Mouse (Mus musculus): Measurements from ENCODE around the gene Aif1. TPM values are rescaled to one million over a fixed set of nuclear protein-coding genes. Genes with fewer than 3 reads are reported as not detected.
"Not testable (repeated sequence)": the region's sequence is repeated elsewhere in the genome, so short reads cannot be mapped to it uniquely, and the experiment has no call there.

Gene Aif1
- polyA plus RNA-seq, 1 experiment from 2014 or later: 34.1 TPM

DNA sequence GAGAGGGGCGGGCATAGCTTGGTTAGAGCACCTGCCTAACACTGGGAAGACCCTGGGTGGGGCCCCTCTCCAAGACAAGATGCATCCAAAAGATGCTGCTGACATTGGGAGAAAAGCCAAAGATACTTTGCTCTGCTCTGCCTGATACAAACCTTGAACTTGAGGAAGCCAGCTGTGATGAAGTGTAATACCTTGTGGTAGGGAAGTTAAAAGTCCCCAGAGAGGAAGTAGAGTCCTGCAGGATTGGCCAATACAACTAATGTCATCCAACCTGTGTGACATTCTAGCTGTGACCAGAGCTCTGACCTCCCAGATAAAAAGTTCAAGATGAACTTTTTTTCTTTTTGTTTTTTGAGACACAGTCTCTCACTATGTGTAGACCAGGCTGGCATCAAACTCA, 50.8 kb downstream of the Aif1 start:
- Histone ChIP-seq H3K4me3 (ENCODE audit: low read depth, low read length) (no peak overlapping the region), H3K27me3 (ENCODE audit: insufficient read depth, low read length) (no peaks in the 10 kb centered on the region), H3K27ac (ENCODE audit: low read depth) (peak overlapping the region; percentile 90), H3K36me3 (replicated peaks; ENCODE audit: insufficient read depth, low read length) (peaks cover 18% of the 10 kb centered on the region), H3K4me1 (ENCODE audit: insufficient read depth) (peaks cover 34% of the 10 kb centered on the region), H3K9me3 (ENCODE audit: low read length) (no peaks in the 10 kb centered on the region), H3K9ac (replicated peaks) (no peak overlapping the region), H3K4me2 (ENCODE audit: low read depth, low read length) (peak overlapping the region; percentile 81)
- DNase-seq (no peak), ATAC-seq (no peak)
- 82% methylated on average over 1 of the region's 1 CpGs for WGBS (ENCODE audit: insufficient replicate concordance)
- TF ChIP-seq EP300 (IDR thresholded peaks at IDR 0.05; ENCODE audit: low read depth) (no peak), CTCF (IDR thresholded peaks at IDR 0.05; ENCODE audit: low read depth) (no peak)

DNA sequence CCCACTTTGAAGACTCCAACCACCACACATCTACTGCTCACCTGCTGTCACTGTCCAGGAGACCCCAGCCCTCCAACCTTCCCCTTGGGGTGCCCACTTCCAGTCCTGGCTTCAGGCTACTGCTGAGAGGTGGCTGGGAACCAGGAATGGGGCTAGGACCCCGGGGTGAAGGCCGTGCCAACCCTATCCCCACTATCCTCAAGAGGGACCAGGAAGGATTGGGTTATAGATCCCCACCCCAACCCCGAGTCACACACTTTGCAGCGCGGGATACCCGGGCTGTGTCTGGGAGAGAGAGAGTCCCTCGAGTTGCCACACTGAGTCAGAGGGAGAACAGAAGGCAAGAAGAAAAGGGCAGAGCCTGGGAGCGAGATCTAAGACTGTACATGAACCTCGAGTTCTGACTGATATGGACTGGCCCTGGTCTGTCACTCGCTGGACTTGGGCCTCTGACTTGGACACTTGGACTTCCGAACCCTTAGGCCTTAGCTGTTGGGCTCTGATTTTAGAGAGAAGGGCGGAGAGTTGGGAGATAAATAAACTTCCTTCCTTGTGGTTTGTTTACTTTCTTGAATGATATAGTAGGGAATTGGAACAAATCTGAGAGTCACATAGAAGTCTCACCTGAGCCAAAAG, 51.5 kb downstream of the Aif1 start:
- not testable (repeated sequence) for H3K9me3 ChIP-seq (ENCODE audit: low read length); H3K9ac ChIP-seq (replicated peaks); H3K27me3 ChIP-seq (ENCODE audit: insufficient read depth, low read length); H3K27ac ChIP-seq (ENCODE audit: low read depth); ATAC-seq; H3K4me3 ChIP-seq (ENCODE audit: low read depth, low read length); H3K4me2 ChIP-seq (ENCODE audit: low read depth, low read length); DNase-seq
- peaks cover 15% of the 10 kb centered on the region for H3K36me3 ChIP-seq (replicated peaks; ENCODE audit: insufficient read depth, low read length)
- 89% methylated on average over 12 of the region's 12 CpGs for WGBS (ENCODE audit: insufficient replicate concordance)
- H3K4me1 ChIP-seq (ENCODE audit: insufficient read depth): peaks cover 35% of the 10 kb centered on the region

DNA sequence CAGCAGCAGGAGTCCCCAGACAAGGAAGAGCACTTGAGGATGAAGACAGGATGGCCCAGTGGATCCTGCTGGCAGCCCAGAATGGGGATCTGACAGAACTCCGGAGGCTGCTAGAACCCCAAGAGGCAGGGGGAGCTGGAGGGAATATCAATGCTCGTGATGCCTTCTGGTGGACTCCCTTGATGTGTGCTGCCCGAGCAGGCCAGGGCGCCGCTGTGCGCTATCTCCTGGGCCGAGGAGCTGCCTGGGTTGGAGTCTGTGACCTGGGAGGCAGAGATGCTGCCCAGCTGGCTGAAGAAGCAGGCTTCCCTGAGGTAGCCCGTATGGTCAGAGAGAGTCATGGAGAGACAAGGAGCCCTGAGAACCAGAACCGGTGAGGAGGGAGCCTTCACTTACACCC, 52.6 kb downstream of the Aif1 start:
- H3K4me3 ChIP-seq (ENCODE audit: low read depth, low read length); ATAC-seq; H3K4me2 ChIP-seq (ENCODE audit: low read depth, low read length); H3K9ac ChIP-seq (replicated peaks); H3K27me3 ChIP-seq (ENCODE audit: insufficient read depth, low read length); H3K27ac ChIP-seq (ENCODE audit: low read depth); DNase-seq; H3K9me3 ChIP-seq (ENCODE audit: low read length): not testable (repeated sequence)
- H3K36me3 ChIP-seq (replicated peaks; ENCODE audit: insufficient read depth, low read length): peaks cover 19% of the 10 kb centered on the region
- peaks cover 32% of the 10 kb centered on the region for H3K4me1 ChIP-seq (ENCODE audit: insufficient read depth)
- WGBS (ENCODE audit: insufficient replicate concordance): 89% methylated on average over 9 of the region's 9 CpGs

DNA sequence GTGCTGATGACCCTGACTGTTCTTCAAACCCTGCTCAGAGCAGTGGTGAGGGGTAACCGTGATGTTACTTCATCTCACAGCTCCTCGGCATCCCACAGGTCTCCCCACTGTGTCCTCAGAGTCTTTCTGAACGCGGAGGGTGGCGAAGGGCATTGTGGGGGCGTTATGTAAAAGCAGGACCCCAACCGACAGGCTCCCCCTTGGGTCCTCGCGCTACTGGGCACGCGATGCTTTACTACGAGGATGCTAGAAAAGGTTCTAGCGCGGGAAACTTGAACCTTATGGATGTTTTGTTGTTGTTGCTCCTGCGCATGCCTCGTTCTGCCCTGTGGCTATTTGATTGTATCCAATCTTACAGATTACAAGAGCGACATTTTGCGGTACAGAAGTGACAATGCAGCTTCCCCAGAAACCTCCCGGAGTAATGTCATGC, 54.0 kb downstream of the Aif1 start, which contains the start of gene Csnk2b:
TSS of gene Csnk2b (minus strand) at position 183 of the 433 bp plus-strand sequence.
- Histone ChIP-seq H3K4me2 (ENCODE audit: low read depth, low read length) (peak within 1 kb of the TSS; percentile 93), H3K9me3 (ENCODE audit: low read length) (no peaks in the 10 kb centered on the region), H3K9ac (replicated peaks) (peak within 1 kb of the TSS; percentile 89), H3K27ac (ENCODE audit: low read depth) (peak within 1 kb of the TSS; percentile 93), H3K27me3 (ENCODE audit: insufficient read depth, low read length) (no peaks in the 10 kb centered on the region), H3K4me1 (ENCODE audit: insufficient read depth) (peaks cover 22% of the 10 kb centered on the region), H3K36me3 (replicated peaks; ENCODE audit: insufficient read depth, low read length) (peaks cover 25% of the 10 kb centered on the region), H3K4me3 (ENCODE audit: low read depth, low read length) (peak within 1 kb of the TSS; percentile 88)
- DNase-seq (peak; percentile 48), ATAC-seq (peak; percentile 1; the same call in 1 of the 2 replicates)
- WGBS (ENCODE audit: insufficient replicate concordance): under 1% methylated on average over 19 of the region's 19 CpGs
- TF ChIP-seq EP300 (IDR thresholded peaks at IDR 0.05; ENCODE audit: low read depth) (no peak), CTCF (IDR thresholded peaks at IDR 0.05; ENCODE audit: low read depth) (peak; percentile 46)

DNA sequence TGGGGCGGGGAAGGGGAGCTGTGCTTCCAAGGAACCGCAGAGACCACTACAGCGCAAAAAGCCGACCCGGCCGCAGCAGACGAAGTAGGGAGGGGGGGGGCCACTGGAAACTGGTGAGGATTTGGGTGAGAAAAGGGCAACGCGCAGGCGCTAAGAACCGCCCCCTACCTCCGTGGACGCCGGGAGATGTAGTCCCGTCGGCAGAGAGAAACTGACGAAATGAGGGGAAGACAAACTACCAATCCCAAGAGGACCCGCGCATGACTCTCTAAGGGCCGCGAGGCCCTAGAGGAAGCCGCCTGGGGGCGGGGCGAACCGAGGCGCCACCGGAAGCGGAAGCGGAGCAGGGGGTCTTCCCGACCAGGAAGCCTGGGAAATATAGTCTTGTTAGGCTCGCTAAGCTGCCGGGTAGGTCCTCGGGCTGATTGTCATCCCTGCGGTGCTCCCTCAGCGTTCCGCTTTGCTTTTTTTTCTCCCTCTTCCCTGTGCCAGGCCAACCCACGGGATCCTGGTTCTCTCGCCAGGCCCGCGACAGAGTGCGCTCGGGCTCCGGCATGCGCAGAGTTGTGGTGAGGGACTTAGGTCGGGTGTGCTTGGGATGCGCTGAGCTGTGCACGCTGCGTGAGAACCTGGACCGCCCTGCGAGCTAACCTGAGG, 54.6 kb downstream of the Aif1 start, which contains the start of gene Gpank1:
TSS of gene Gpank1 (plus strand) at position 313 of the 657 bp plus-strand sequence.
- H3K27ac ChIP-seq (ENCODE audit: low read depth): peak within 1 kb of the TSS; percentile 93
- ATAC-seq: peak; percentile 94
- peaks cover 28% of the 10 kb centered on the region for H3K36me3 ChIP-seq (replicated peaks; ENCODE audit: insufficient read depth, low read length)
- H3K9me3 ChIP-seq (ENCODE audit: low read length): no peaks in the 10 kb centered on the region
- under 1% methylated on average over 46 of the region's 50 CpGs for WGBS (ENCODE audit: insufficient replicate concordance)
- peak within 1 kb of the TSS; percentile 88 for H3K4me3 ChIP-seq (ENCODE audit: low read depth, low read length)
- no peaks in the 10 kb centered on the region for H3K27me3 ChIP-seq (ENCODE audit: insufficient read depth, low read length)
- peak within 1 kb of the TSS; percentile 93 for H3K4me2 ChIP-seq (ENCODE audit: low read depth, low read length)
- H3K9ac ChIP-seq (replicated peaks): peak within 1 kb of the TSS; percentile 89
- TF ChIP-seq EP300 (IDR thresholded peaks at IDR 0.05; ENCODE audit: low read depth) (peak; percentile 58; the same call in 1 of the 2 replicates), CTCF (IDR thresholded peaks at IDR 0.05; ENCODE audit: low read depth) (no peak)
- DNase-seq: peak; percentile 96
- H3K4me1 ChIP-seq (ENCODE audit: insufficient read depth): peaks cover 18% of the 10 kb centered on the region

Small RNA genes lying within 50 kb of the gene (microRNA-seq; reads per million reads assigned to microRNA genes)
- gene Mir6973a (not detected), gene Mir6974 (not detected)

Other genes starting within 250 kb of the Aif1 start
- gene Neu1, start 244.8 kb downstream of the Aif1 start, polyA plus RNA-seq (2015; fragmentation: Nextera tagmentation; extraction: Ambion mirVana): 35.6 and 40.3 TPM in 2 replicates
- 0.06 and 0.12 TPM in 2 replicates for gene Hspa1b, start 216.8 kb downstream of the Aif1 start, polyA plus RNA-seq (2015; fragmentation: Nextera tagmentation; extraction: Ambion mirVana)
- gene Gm20481, start 206.2 kb downstream of the Aif1 start, polyA plus RNA-seq (2015; fragmentation: Nextera tagmentation; extraction: Ambion mirVana): 0.28 TPM in 1 of 2 replicates, not detected in the other
- gene Hspa1a, start 203.9 kb downstream of the Aif1 start, polyA plus RNA-seq (2015; fragmentation: Nextera tagmentation; extraction: Ambion mirVana): 0.46 and 0.59 TPM in 2 replicates
- 0.18 TPM in 1 of 2 replicates, not detected in the other for gene Hspa1l, start 203.4 kb downstream of the Aif1 start, polyA plus RNA-seq (2015; fragmentation: Nextera tagmentation; extraction: Ambion mirVana)
- 69.8 and 76.7 TPM in 2 replicates for gene Lsm2, start 194.2 kb downstream of the Aif1 start, polyA plus RNA-seq (2015; fragmentation: Nextera tagmentation; extraction: Ambion mirVana)
- 38.0 and 43.8 TPM in 2 replicates for gene Vars, start 175.1 kb downstream of the Aif1 start, polyA plus RNA-seq (2015; fragmentation: Nextera tagmentation; extraction: Ambion mirVana)
- 0.09 and 0.12 TPM in 2 replicates for gene Vwa7, start 159.5 kb downstream of the Aif1 start, polyA plus RNA-seq (2015; fragmentation: Nextera tagmentation; extraction: Ambion mirVana)
- 3.3 and 4.1 TPM in 2 replicates for gene Sapcd1, start 148.1 kb downstream of the Aif1 start, polyA plus RNA-seq (2015; fragmentation: Nextera tagmentation; extraction: Ambion mirVana)
- gene Msh5, start 129.3 kb downstream of the Aif1 start, polyA plus RNA-seq (2015; fragmentation: Nextera tagmentation; extraction: Ambion mirVana): 3.8 and 4.2 TPM in 2 replicates
- 98.6 and 102 TPM in 2 replicates for gene Clic1, start 126.1 kb downstream of the Aif1 start, polyA plus RNA-seq (2015; fragmentation: Nextera tagmentation; extraction: Ambion mirVana)
- 15.8 and 17.2 TPM in 2 replicates for gene Ddah2, start 117.0 kb downstream of the Aif1 start, polyA plus RNA-seq (2015; fragmentation: Nextera tagmentation; extraction: Ambion mirVana)
- gene Ly6g6c, start 110.7 kb downstream of the Aif1 start, polyA plus RNA-seq (2015; fragmentation: Nextera tagmentation; extraction: Ambion mirVana): 0.32 and 0.49 TPM in 2 replicates
- 6.5 and 7.1 TPM in 2 replicates for gene Mpig6b, start 109.9 kb downstream of the Aif1 start, polyA plus RNA-seq (2015; fragmentation: Nextera tagmentation; extraction: Ambion mirVana)
- 0.19 TPM in 1 of 2 replicates, not detected in the other for gene Ly6g6e, start 99.2 kb downstream of the Aif1 start, polyA plus RNA-seq (2015; fragmentation: Nextera tagmentation; extraction: Ambion mirVana)
- gene Ly6g6d, start 98.0 kb downstream of the Aif1 start, polyA plus RNA-seq (2015; fragmentation: Nextera tagmentation; extraction: Ambion mirVana): 0.54 and 0.60 TPM in 2 replicates
- gene Ly6g6f, start 90.5 kb downstream of the Aif1 start, polyA plus RNA-seq (2015; fragmentation: Nextera tagmentation; extraction: Ambion mirVana): 4.0 and 5.3 TPM in 2 replicates
- 47.3 and 49.3 TPM in 2 replicates for gene Abhd16a, start 86.8 kb downstream of the Aif1 start, polyA plus RNA-seq (2015; fragmentation: Nextera tagmentation; extraction: Ambion mirVana)
- gene Ly6g5c, start 67.8 kb downstream of the Aif1 start, polyA plus RNA-seq (2015; fragmentation: Nextera tagmentation; extraction: Ambion mirVana): not detected in 2 replicates
- 0.32 and 0.67 TPM in 2 replicates for gene Ly6g5b, start 60.6 kb downstream of the Aif1 start, polyA plus RNA-seq (2015; fragmentation: Nextera tagmentation; extraction: Ambion mirVana)
- 8.1 and 9.6 TPM in 2 replicates for gene Gpank1, start 54.6 kb downstream of the Aif1 start, polyA plus RNA-seq (2015; fragmentation: Nextera tagmentation; extraction: Ambion mirVana)
- gene Csnk2b, start 54.0 kb downstream of the Aif1 start, polyA plus RNA-seq (2015; fragmentation: Nextera tagmentation; extraction: Ambion mirVana): 120 and 131 TPM in 2 replicates
- gene D17H6S53E, start 49.7 kb downstream of the Aif1 start, polyA plus RNA-seq (2015; fragmentation: Nextera tagmentation; extraction: Ambion mirVana): 4.4 and 4.8 TPM in 2 replicates
- gene Apom, start 44.0 kb downstream of the Aif1 start, polyA plus RNA-seq (2015; fragmentation: Nextera tagmentation; extraction: Ambion mirVana): 1,209 and 1,216 TPM in 2 replicates
- 16.5 and 19.7 TPM in 2 replicates for gene Bag6, start 40.9 kb downstream of the Aif1 start, polyA plus RNA-seq (2015; fragmentation: Nextera tagmentation; extraction: Ambion mirVana)
- gene Prrc2a, start 11.2 kb downstream of the Aif1 start, polyA plus RNA-seq (2015; fragmentation: Nextera tagmentation; extraction: Ambion mirVana): 28.0 and 32.9 TPM in 2 replicates
- gene Lst1, start 12.4 kb upstream of the Aif1 start, polyA plus RNA-seq (2015; fragmentation: Nextera tagmentation; extraction: Ambion mirVana): 41.2 and 44.2 TPM in 2 replicates
- gene Ltb, start 18.4 kb upstream of the Aif1 start, polyA plus RNA-seq (2015; fragmentation: Nextera tagmentation; extraction: Ambion mirVana): 5.3 and 6.0 TPM in 2 replicates
- gene Tnf, start 25.9 kb upstream of the Aif1 start, polyA plus RNA-seq (2015; fragmentation: Nextera tagmentation; extraction: Ambion mirVana): 0.59 and 0.75 TPM in 2 replicates
- not detected in 2 replicates for gene Lta, start 29.3 kb upstream of the Aif1 start, polyA plus RNA-seq (2015; fragmentation: Nextera tagmentation; extraction: Ambion mirVana)
- 0.22 TPM in 2 replicates for gene Gm16181, start 44.8 kb upstream of the Aif1 start, polyA plus RNA-seq (2015; fragmentation: Nextera tagmentation; extraction: Ambion mirVana)
- 0.98 and 1.3 TPM in 2 replicates for gene Atp6v1g2, start 57.6 kb upstream of the Aif1 start, polyA plus RNA-seq (2015; fragmentation: Nextera tagmentation; extraction: Ambion mirVana)
- 4.1 and 4.4 TPM in 2 replicates for gene Nfkbil1, start 59.7 kb upstream of the Aif1 start, polyA plus RNA-seq (2015; fragmentation: Nextera tagmentation; extraction: Ambion mirVana)
- 79.6 and 87.2 TPM in 2 replicates for gene Ddx39b, start 65.7 kb upstream of the Aif1 start, polyA plus RNA-seq (2015; fragmentation: Nextera tagmentation; extraction: Ambion mirVana)
- 256 and 291 TPM in 2 replicates for gene H2-D1, start 86.7 kb upstream of the Aif1 start, polyA plus RNA-seq (2015; fragmentation: Nextera tagmentation; extraction: Ambion mirVana)
- 0.07 and 0.17 TPM in 2 replicates for gene H2-Q1, start 144.3 kb upstream of the Aif1 start, polyA plus RNA-seq (2015; fragmentation: Nextera tagmentation; extraction: Ambion mirVana)
- 4.9 and 5.3 TPM in 2 replicates for gene H2-Q2, start 166.2 kb upstream of the Aif1 start, polyA plus RNA-seq (2015; fragmentation: Nextera tagmentation; extraction: Ambion mirVana)
- gene H2-Q4, start 203.5 kb upstream of the Aif1 start, polyA plus RNA-seq (2015; fragmentation: Nextera tagmentation; extraction: Ambion mirVana): 4.1 and 5.6 TPM in 2 replicates
- gene H2-Q6, start 248.8 kb upstream of the Aif1 start, polyA plus RNA-seq (2015; fragmentation: Nextera tagmentation; extraction: Ambion mirVana): 3.7 TPM in 2 replicates